Mouse (Mus musculus) MEL (cell line): ENCODE measurements around the gene Npr1. TPM values are rescaled to one million over a fixed set of nuclear protein-coding genes. Genes with fewer than 3 reads are reported as not detected.

Experiments
- DNase-seq: peaks from one replicate; pipeline ENCODE4 v3.0.0; 2011; ENCODE audit warnings: low read depth, low spot score
- H3K27ac ChIP-seq: 2 replicates; pipeline ENCODE4 v1.5.1; 2012; ENCODE audit warnings: low read depth, mild to moderate bottlenecking, control low read depth, low read length, moderate library complexity; ENCODE audit not compliant: control insufficient read depth
- H3K27me3 ChIP-seq, 2 experiments: fragments of 150-350 bp in 1 of 2; sonication (generic) in 1 of 2; 2 replicates each; pipeline ENCODE4 v1.6.1; 2012; ENCODE audit warnings: low read length in 2 of 2, mild to moderate bottlenecking in 2 of 2, improper control_type of control experiment in 1 of 2, moderate library complexity in 1 of 2; ENCODE audit not compliant: insufficient read depth in 2 of 2, control insufficient read depth in 1 of 2
- H3K36me3 ChIP-seq, 2 experiments: 2 replicates each; pipeline ENCODE4 v1.6.1; 2012 to 2014; ENCODE audit warnings: low read length in 2 of 2, improper control_type of control experiment in 1 of 2, inconsistent platforms in 1 of 2, mild to moderate bottlenecking in 1 of 2; ENCODE audit not compliant: insufficient read depth in 2 of 2, control insufficient read depth in 1 of 2
- H3K4me1 ChIP-seq, 2 experiments: fragments of 150-350 bp in 1 of 2; sonication (generic) in 1 of 2; 2 replicates each; pipeline ENCODE4 v1.6.1; 2012; ENCODE audit warnings: low read length in 2 of 2, improper control_type of control experiment in 1 of 2, mild to moderate bottlenecking in 1 of 2; ENCODE audit not compliant: insufficient read depth in 2 of 2, control insufficient read depth in 1 of 2
- H3K4me3 ChIP-seq, 2 experiments: fragments of 150-350 bp in 1 of 2; sonication (generic) in 1 of 2; 2 replicates each; pipeline ENCODE4 v1.5.1; 2012; ENCODE audit warnings: low read depth in 2 of 2, low read length in 2 of 2, mild to moderate bottlenecking in 2 of 2, moderate library complexity in 2 of 2, control low read depth in 1 of 2, improper control_type of control experiment in 1 of 2; ENCODE audit not compliant: control insufficient read depth in 1 of 2, insufficient read depth in 1 of 2
- H3K79me2 ChIP-seq: 2 replicates; pipeline ENCODE4 v1.6.1; 2012; ENCODE audit warnings: mild to moderate bottlenecking, low read length, moderate library complexity; ENCODE audit not compliant: control insufficient read depth, poor library complexity, insufficient read depth
- H3K9ac ChIP-seq: 2 replicates; pipeline ENCODE4 v1.6.1; 2012; ENCODE audit warnings: low read depth, mild to moderate bottlenecking, control low read depth, low read length, moderate library complexity; ENCODE audit not compliant: control insufficient read depth, poor library complexity, severe bottlenecking
- H3K9me3 ChIP-seq: fragments of 150-350 bp; sonication (generic); replicated peaks from 2 replicates; pipeline ENCODE4 v1.6.1; 2012; ENCODE audit warnings: mild to moderate bottlenecking, low read length, improper control_type of control experiment, moderate library complexity; ENCODE audit not compliant: insufficient read depth
- CHD1 ChIP-seq: IDR thresholded peaks from 2 replicates; pipeline ENCODE4 v1.6.1; 2012; ENCODE audit warnings: low read depth, mild to moderate bottlenecking, inconsistent platforms, low read length, improper control_type of control experiment
- E2F4 ChIP-seq: IDR thresholded peaks from 2 replicates; pipeline ENCODE4 v1.6.1; 2011; ENCODE audit warnings: low read depth, low read length, improper control_type of control experiment, borderline replicate concordance
- ELF1 ChIP-seq: IDR thresholded peaks from 2 replicates; pipeline ENCODE4 v1.6.1; 2014; ENCODE audit warnings: low read depth, mild to moderate bottlenecking, inconsistent platforms, low read length, improper control_type of control experiment, moderate library complexity
- GATA1 ChIP-seq: IDR thresholded peaks from 2 replicates; pipeline ENCODE4 v1.6.1; 2011; ENCODE audit warnings: low read depth, low read length, improper control_type of control experiment
- HCFC1 ChIP-seq: IDR thresholded peaks from 2 replicates; pipeline ENCODE4 v1.6.1; 2012; ENCODE audit warnings: low read depth, mild to moderate bottlenecking, inconsistent platforms, low read length, improper control_type of control experiment, moderate library complexity
- JUND ChIP-seq: IDR thresholded peaks from 2 replicates; pipeline ENCODE4 v1.6.1; 2011; ENCODE audit warnings: low read depth, mild to moderate bottlenecking, improper control_type of control experiment, low read length
- KAT2A ChIP-seq: conservative IDR thresholded peaks from 2 replicates; pipeline ENCODE4 v1.6.1; 2012; ENCODE audit warnings: low read depth, low read length, improper control_type of control experiment, inconsistent platforms
- MAZ ChIP-seq: IDR thresholded peaks from 2 replicates; pipeline ENCODE4 v1.6.1; 2012; ENCODE audit warnings: low read depth, mild to moderate bottlenecking, inconsistent platforms, low read length, improper control_type of control experiment
- MEF2A ChIP-seq: IDR thresholded peaks from 2 replicates; pipeline ENCODE4 v1.6.1; 2014; ENCODE audit warnings: low read depth, mild to moderate bottlenecking, inconsistent platforms, low read length, improper control_type of control experiment; ENCODE audit not compliant: poor library complexity, insufficient replicate concordance, severe bottlenecking; ENCODE audit errors: extremely low read depth
- MXI1 ChIP-seq: IDR thresholded peaks from 2 replicates; pipeline ENCODE4 v1.6.1; 2011; ENCODE audit warnings: mild to moderate bottlenecking, low read depth, low read length, improper control_type of control experiment
- MYB ChIP-seq: IDR thresholded peaks from 2 replicates; pipeline ENCODE4 v1.6.1; 2011; ENCODE audit warnings: mild to moderate bottlenecking, low read depth, low read length, improper control_type of control experiment
- POLR2A ChIP-seq, 2 experiments: IDR thresholded peaks; 2 replicates each; pipeline ENCODE4 v1.6.1; 2011 to 2012; ENCODE audit warnings: low read length in 2 of 2, mild to moderate bottlenecking in 2 of 2, control low read depth in 1 of 2, improper control_type of control experiment in 1 of 2, low read depth in 1 of 2, moderate library complexity in 1 of 2; ENCODE audit not compliant: control insufficient read depth in 1 of 2, insufficient read depth in 1 of 2, poor library complexity in 1 of 2
- POLR2AphosphoS2 ChIP-seq: IDR thresholded peaks from 2 replicates; pipeline ENCODE4 v1.6.1; 2011; ENCODE audit warnings: low read length, improper control_type of control experiment
- RAD21 ChIP-seq: IDR thresholded peaks from 2 replicates; pipeline ENCODE4 v1.6.1; 2011; ENCODE audit warnings: mild to moderate bottlenecking, low read depth, low read length, improper control_type of control experiment
- SIN3A ChIP-seq: IDR thresholded peaks from 2 replicates; pipeline ENCODE4 v1.6.1; 2012; ENCODE audit warnings: low read length, improper control_type of control experiment, inconsistent platforms
- TBP ChIP-seq: IDR thresholded peaks from 2 replicates; pipeline ENCODE4 v1.8.0; 2011; ENCODE audit warnings: low read depth, low read length, improper control_type of control experiment
- USF1 ChIP-seq: IDR thresholded peaks from 2 replicates; pipeline ENCODE4 v1.6.1; 2014; ENCODE audit warnings: low read depth, mild to moderate bottlenecking, inconsistent platforms, low read length, improper control_type of control experiment, moderate library complexity
- ZC3H11A ChIP-seq: IDR thresholded peaks from 2 replicates; pipeline ENCODE4 v1.6.1; 2012; ENCODE audit warnings: low read depth, mild to moderate bottlenecking, inconsistent platforms, low read length, improper control_type of control experiment
- ZKSCAN1 ChIP-seq: IDR thresholded peaks from 2 replicates; pipeline ENCODE4 v1.6.1; 2012; ENCODE audit warnings: low read depth, mild to moderate bottlenecking, inconsistent platforms, low read length, improper control_type of control experiment, moderate library complexity
- ZMIZ1 ChIP-seq: IDR thresholded peaks from 2 replicates; pipeline ENCODE4 v1.6.1; 2012; ENCODE audit warnings: low read depth, mild to moderate bottlenecking, inconsistent platforms, low read length, improper control_type of control experiment, moderate library complexity
- ZNF384 ChIP-seq: IDR thresholded peaks from 2 replicates; pipeline ENCODE4 v1.6.1; 2012; ENCODE audit warnings: low read depth, mild to moderate bottlenecking, inconsistent platforms, low read length, improper control_type of control experiment
- polyA plus RNA-seq, 2 experiments: library from polyadenylated mRNA; stranded (reverse) in 1 of 2; unstranded in 1 of 2; fragments of >175 nt in 1 of 2; fragments of >200 nt in 1 of 2; gene quantifications; 2 replicates each; pipeline versions ENCODE4 v1.2.1 to v1.2.4; 2012; ENCODE audit warnings: low replicate concordance in 2 of 2, low read depth in 1 of 2; ENCODE audit not compliant: insufficient read length in 2 of 2, insufficient read depth in 1 of 2, missing spikeins in 1 of 2
- total RNA-seq: library from RNA; depleted of rRNA; stranded (reverse); fragments of 300-350 nt; gene quantifications from 2 replicates; pipeline ENCODE4 v1.2.3, GENCODE M21; 2012

Gene Npr1
- total and polyA plus RNA-seq, 3 experiments, result 0.11 TPM; not detected in 2

DNA sequence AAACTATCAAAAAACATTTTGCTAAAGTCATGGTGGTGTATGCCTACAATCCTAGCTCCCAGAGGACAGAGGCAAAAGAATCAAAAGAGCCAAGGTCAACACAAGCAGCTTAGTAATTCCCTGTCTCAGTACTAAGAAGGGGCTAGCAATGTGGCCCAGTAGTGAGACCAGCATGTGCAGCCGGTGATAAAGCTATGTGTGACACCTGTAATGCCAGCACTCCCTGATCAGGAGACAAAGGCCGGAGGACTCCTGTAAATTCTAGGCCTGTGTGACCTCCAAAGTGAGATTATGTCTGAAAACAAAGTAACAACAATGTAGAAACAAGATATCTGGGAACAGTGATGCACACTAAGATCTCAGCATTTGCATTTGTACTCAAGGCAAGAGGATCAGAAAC lies 40.2 kb downstream of the Npr1 start:
- TF ChIP-seq ZKSCAN1 (no peak), USF1 (no peak), POLR2AphosphoS2 (no peak), HCFC1 (no peak), POLR2A (IDR thresholded peaks at IDR 0.05; ENCODE audit: control insufficient read depth in 1 of 2, insufficient read depth in 1 of 2, low read depth in 1 of 2, low read length in 2 of 2, poor library complexity in 1 of 2) (no peak), MEF2A (no peak), MAZ (no peak), RAD21 (no peak), ZMIZ1 (no peak), ELF1 (no peak), TBP (no peak), GATA1 (no peak), ZNF384 (no peak), KAT2A (no peak), MXI1 (no peak), MYB (no peak), E2F4 (no peak), ZC3H11A (no peak), SIN3A (no peak)
- Histone ChIP-seq H3K27me3 (no peaks in the 10 kb centered on the region), H3K4me3 (no peak overlapping the region), H3K36me3 (peaks cover 20 to 28% of the 10 kb centered on the region in 2 experiments), H3K9ac (no peak overlapping the region), H3K9me3 (no peaks in the 10 kb centered on the region), H3K4me1 (peaks cover 11 to 22% of the 10 kb centered on the region in 2 experiments), H3K27ac (no peak overlapping the region), H3K79me2 (peaks cover 4% of the 10 kb centered on the region)
- no peak for DNase-seq

GRCm38 (mm10) chr3:90423549-90423948 lies 42.1 kb downstream of the Npr1 start:
- Histone ChIP-seq H3K9me3 (no peaks in the 10 kb centered on the region), H3K4me3 (no peak overlapping the region), H3K27me3 (no peaks in the 10 kb centered on the region), H3K27ac (no peak overlapping the region), H3K9ac (no peak overlapping the region), H3K79me2 (peaks cover 4% of the 10 kb centered on the region), H3K4me1 (peaks cover 2 to 5% of the 10 kb centered on the region in 2 experiments; a peak in 2 of 4 replicates), H3K36me3 (peaks cover 11 to 25% of the 10 kb centered on the region in 2 experiments)
- TF ChIP-seq TBP (no peak), POLR2A (IDR thresholded peaks at IDR 0.05; ENCODE audit: control insufficient read depth in 1 of 2, insufficient read depth in 1 of 2, low read depth in 1 of 2, low read length in 2 of 2, poor library complexity in 1 of 2) (no peak), JUND (no peak), POLR2AphosphoS2 (no peak), CHD1 (no peak), SIN3A (no peak)
- no peak for DNase-seq
